Mouse (Mus musculus) kidney, adult 2 months (tissue): ENCODE measurements around the gene 3110018I06Rik. TPM values are rescaled to one million over a fixed set of nuclear protein-coding genes. Genes with fewer than 3 reads are reported as not detected.

Experiments used
- DNase-seq: peaks from one replicate; pipeline ENCODE4 v3.0.0; 2021
- H3K27ac ChIP-seq: fragments of 200-500 bp; 2 replicates; pipeline ENCODE4 v1.5.1; 2012; ENCODE audit warnings: low read depth, low read length, control low read depth, inconsistent platforms; ENCODE audit not compliant: insufficient read depth
- H3K27me3 ChIP-seq: fragments of 200-500 bp; replicated peaks from 2 replicates; pipeline ENCODE4 v1.6.1; 2012; ENCODE audit warnings: mild to moderate bottlenecking, moderate library complexity, low read length, inconsistent platforms; ENCODE audit not compliant: control insufficient read depth, insufficient read depth
- H3K36me3 ChIP-seq: fragments of 200-500 bp; 2 replicates; pipeline ENCODE4 v1.6.1; 2012; ENCODE audit warnings: mild to moderate bottlenecking, moderate library complexity, low read length, inconsistent platforms; ENCODE audit not compliant: control insufficient read depth, insufficient read depth
- H3K4me1 ChIP-seq: fragments of 200-500 bp; 2 replicates; pipeline ENCODE4 v1.6.1; 2011; ENCODE audit warnings: low read length; ENCODE audit not compliant: control insufficient read depth, insufficient read depth
- H3K4me3 ChIP-seq: fragments of 200-500 bp; 2 replicates; pipeline ENCODE4 v1.5.1; 2011; ENCODE audit warnings: mild to moderate bottlenecking, low read depth, low read length, control low read depth; ENCODE audit not compliant: insufficient read depth
- CTCF ChIP-seq: fragments of 200-500 bp; conservative IDR thresholded peaks from 2 replicates; pipeline ENCODE4 v1.5.1; 2011; ENCODE audit warnings: low read depth, mild to moderate bottlenecking, control low read depth, low read length, moderate library complexity, mixed read lengths; ENCODE audit not compliant: insufficient read depth, insufficient read length
- POLR2A ChIP-seq: fragments of 200-500 bp; IDR thresholded peaks from one replicate; pipeline ENCODE4 v1.6.1; 2011; ENCODE audit warnings: low read depth, low read length, control low read depth
- WGBS: fragments of 180-500 bp; shearing (Covaris S2); methylation state at CpG from one replicate; pipeline ENCODE4 v1.1.7; 2018; 5-methylcytosine and 5-hydroxymethylcytosine counted together
- polyA plus RNA-seq: library from polyadenylated mRNA; depleted of rRNA; stranded (reverse); fragments of >200 nt; gene quantifications from 2 replicates; pipeline ENCODE4 v1.2.3, GENCODE M21; 2012; rRNA removed

3110018I06Rik gene
- not detected in 2 replicates for polyA plus RNA-seq

GRCm38 (mm10) chr12:107488371-107488770, at the start of gene 3110018I06Rik:
TSS of gene 3110018I06Rik (plus strand) at chr12:107488632.
- WGBS = 87% methylated on average over 6 of the region's 6 CpGs
- TF ChIP-seq CTCF = no peak
- TF ChIP-seq POLR2A = no peak
- no peak within 1 kb of the TSS for H3K4me3 ChIP-seq
- no peak for DNase-seq
- H3K27ac ChIP-seq = no peak within 1 kb of the TSS
- no peaks in the 10 kb centered on the region for H3K27me3 ChIP-seq
- H3K4me1 ChIP-seq = no peaks in the 10 kb centered on the region
- no peaks in the 10 kb centered on the region for H3K36me3 ChIP-seq

- H3K36me3 ChIP-seq = no peaks in the 10 kb centered on the region
- H3K27me3 ChIP-seq = no peaks in the 10 kb centered on the region
- H3K4me3 ChIP-seq = no peak overlapping the region
- no peak for TF ChIP-seq CTCF
- no peak for TF ChIP-seq POLR2A
- H3K4me1 ChIP-seq = no peaks in the 10 kb centered on the region
- DNase-seq = no peak
- 92% methylated on average over 7 of the region's 7 CpGs for WGBS
- H3K27ac ChIP-seq = no peak overlapping the region
Measured at GRCm38 (mm10) chr12:107444681-107445080, 43.8 kb upstream of the 3110018I06Rik start.

- TF ChIP-seq POLR2A = no peak
- no peak for TF ChIP-seq CTCF
- WGBS = 44% methylated on average over 9 of the region's 9 CpGs
- DNase-seq = no peak
- H3K36me3 ChIP-seq = no peaks in the 10 kb centered on the region
- no peak overlapping the region for H3K27ac ChIP-seq
- H3K4me1 ChIP-seq = no peaks in the 10 kb centered on the region
- H3K27me3 ChIP-seq = no peaks in the 10 kb centered on the region
- no peak overlapping the region for H3K4me3 ChIP-seq
Measured at GRCm38 (mm10) chr12:107457835-107458234, 30.6 kb upstream of the 3110018I06Rik start.

- Histone ChIP-seq H3K4me3 (no peak overlapping the region), H3K4me1 (no peaks in the 10 kb centered on the region), H3K27ac (no peak overlapping the region), H3K27me3 (no peaks in the 10 kb centered on the region), H3K36me3 (no peaks in the 10 kb centered on the region)
- DNase-seq = peak; percentile 36
- TF ChIP-seq POLR2A = no peak
- no peak for TF ChIP-seq CTCF
- WGBS = 16% methylated on average over 5 of the region's 5 CpGs
Measured at GRCm38 (mm10) chr12:107464731-107465130, 23.7 kb upstream of the 3110018I06Rik start.

GRCm38 (mm10) chr12:107476441-107477291, 11.8 kb upstream of the 3110018I06Rik start:
- TF ChIP-seq CTCF = no peak
- TF ChIP-seq POLR2A = no peak
- Histone ChIP-seq H3K4me1 (no peaks in the 10 kb centered on the region), H3K27ac (no peak overlapping the region), H3K4me3 (no peak overlapping the region), H3K36me3 (no peaks in the 10 kb centered on the region), H3K27me3 (no peaks in the 10 kb centered on the region)
- 61% methylated on average over 12 of the region's 12 CpGs for WGBS
- DNase-seq = no peak

- TF ChIP-seq CTCF = no peak
- no peak for TF ChIP-seq POLR2A
- Histone ChIP-seq H3K27ac (no peak overlapping the region), H3K36me3 (no peaks in the 10 kb centered on the region), H3K27me3 (no peaks in the 10 kb centered on the region), H3K4me1 (no peaks in the 10 kb centered on the region), H3K4me3 (no peak overlapping the region)
- DNase-seq = no peak
- WGBS = 11% methylated on average over 3 of the region's 3 CpGs
Measured at GRCm38 (mm10) chr12:107479350-107479749, 9.1 kb upstream of the 3110018I06Rik start.

- no peaks in the 10 kb centered on the region for H3K27me3 ChIP-seq
- DNase-seq = no peak
- 69% methylated on average over 5 of the region's 5 CpGs for WGBS
Measured at GRCm38 (mm10) chr12:107483031-107483430, 5.4 kb upstream of the 3110018I06Rik start.

More at GRCm38 (mm10) chr12:107483031-107483430, 5.4 kb upstream of the 3110018I06Rik start:
- no peaks in the 10 kb centered on the region for H3K4me1 ChIP-seq
- H3K4me3 ChIP-seq = no peak overlapping the region
- no peaks in the 10 kb centered on the region for H3K36me3 ChIP-seq
- TF ChIP-seq POLR2A (no peak), CTCF (no peak)
- no peak overlapping the region for H3K27ac ChIP-seq
